Mouse (Mus musculus) CH12.LX (cell line): Measurements from ENCODE around the gene Myh6. TPM values are rescaled to one million over a fixed set of nuclear protein-coding genes. Genes with fewer than 3 reads are reported as not detected.

ENCODE experiments used
- DNase-seq: peaks from one replicate; pipeline ENCODE4 v3.0.0-alpha.2; 2013; ENCODE audit errors: extremely low read depth
- H3K27ac ChIP-seq: 2 replicates; pipeline ENCODE4 v1.5.1; 2012; ENCODE audit warnings: low read depth, mild to moderate bottlenecking, control low read depth, moderate library complexity; ENCODE audit not compliant: insufficient read depth
- H3K27me3 ChIP-seq: replicated peaks from 2 replicates; pipeline ENCODE3; 2012; ENCODE audit warnings: inconsistent platforms
- H3K36me3 ChIP-seq, 2 experiments: replicated peaks in 1 of 2; 2 replicates each; pipeline versions ENCODE3 to v1.6.1; 2012; ENCODE audit warnings: inconsistent platforms in 1 of 2, low read length in 1 of 2, mild to moderate bottlenecking in 1 of 2, mixed read lengths in 1 of 2, moderate library complexity in 1 of 2; ENCODE audit not compliant: control insufficient read depth in 1 of 2, insufficient read depth in 1 of 2
- H3K4me1 ChIP-seq, 2 experiments: 2 replicates each; pipeline ENCODE4 v1.6.1; 2012; ENCODE audit warnings: inconsistent platforms in 1 of 2, moderate library complexity in 1 of 2; ENCODE audit not compliant: insufficient read depth in 2 of 2, control insufficient read depth in 1 of 2
- H3K4me2 ChIP-seq: 2 replicates; pipeline ENCODE4 v1.6.1; 2012; ENCODE audit warnings: low read depth, mild to moderate bottlenecking, control low read depth; ENCODE audit not compliant: poor library complexity, insufficient read depth, severe bottlenecking
- H3K4me3 ChIP-seq, 3 experiments: fragments of 150-350 bp in 1 of 3; sonication (generic) in 1 of 3; replicated peaks in 1 of 3; 2 replicates each; pipeline versions ENCODE3 to v1.5.1; 2011 to 2012; ENCODE audit warnings: low read depth in 2 of 3, low read length in 2 of 3, mild to moderate bottlenecking in 2 of 3, moderate library complexity in 2 of 3, control low read depth in 1 of 3, improper control_type of control experiment in 1 of 3, inconsistent platforms in 1 of 3, mixed read lengths in 1 of 3; ENCODE audit not compliant: poor library complexity in 1 of 3
- H3K79me2 ChIP-seq: replicated peaks from 2 replicates; pipeline ENCODE4 v1.6.1; 2012; ENCODE audit warnings: mild to moderate bottlenecking, moderate library complexity; ENCODE audit not compliant: control insufficient read depth, poor library complexity, insufficient read depth, severe bottlenecking; ENCODE audit errors: extremely low read depth
- H3K9ac ChIP-seq: 2 replicates; pipeline ENCODE4 v1.6.1; 2012; ENCODE audit warnings: low read depth, mild to moderate bottlenecking, control low read depth, moderate library complexity; ENCODE audit not compliant: insufficient read depth
- H3K9me3 ChIP-seq: replicated peaks from 2 replicates; pipeline ENCODE3; 2012; ENCODE audit warnings: low read length, inconsistent platforms, mixed read lengths
- BHLHE40 ChIP-seq: IDR thresholded peaks from 2 replicates; pipeline ENCODE4 v1.6.1; 2011; ENCODE audit warnings: mild to moderate bottlenecking, low read depth, low read length, improper control_type of control experiment
- CHD1 ChIP-seq: IDR thresholded peaks from 2 replicates; pipeline ENCODE4 v1.6.1; 2012; ENCODE audit warnings: low read depth, low read length, improper control_type of control experiment, inconsistent platforms
- CHD2 ChIP-seq: IDR thresholded peaks from 2 replicates; pipeline ENCODE4 v1.6.1; 2011; ENCODE audit warnings: low read length, improper control_type of control experiment
- CTCF ChIP-seq, 2 experiments: IDR thresholded peaks in 1 of 2; conservative IDR thresholded peaks in 1 of 2; 2 replicates each; pipeline ENCODE4 v1.5.1; 2011 to 2012; ENCODE audit warnings: low read depth in 2 of 2, low read length in 2 of 2, improper control_type of control experiment in 1 of 2, inconsistent platforms in 1 of 2, mild to moderate bottlenecking in 1 of 2, moderate library complexity in 1 of 2
- EP300 ChIP-seq: IDR thresholded peaks from 2 replicates; pipeline ENCODE4 v1.6.1; 2011; ENCODE audit warnings: low read length, improper control_type of control experiment
- ETS1 ChIP-seq: conservative IDR thresholded peaks from 2 replicates; pipeline ENCODE4 v1.6.1; 2012; ENCODE audit warnings: low read depth, mild to moderate bottlenecking, inconsistent platforms, low read length, improper control_type of control experiment, moderate library complexity
- GABPA ChIP-seq: IDR thresholded peaks from 2 replicates; pipeline ENCODE4 v1.6.1; 2012; ENCODE audit warnings: low read depth, low read length, improper control_type of control experiment, inconsistent platforms; ENCODE audit not compliant: insufficient replicate concordance
- HCFC1 ChIP-seq: IDR thresholded peaks from 2 replicates; pipeline ENCODE4 v1.6.1; 2012; ENCODE audit warnings: low read depth, mild to moderate bottlenecking, inconsistent platforms, low read length, improper control_type of control experiment
- IRF4 ChIP-seq: IDR thresholded peaks from 2 replicates; pipeline ENCODE4 v1.6.1; 2014; ENCODE audit warnings: low read depth, mild to moderate bottlenecking, inconsistent platforms, low read length, improper control_type of control experiment
- JUN ChIP-seq: IDR thresholded peaks from 2 replicates; pipeline ENCODE4 v1.6.1; 2011; ENCODE audit warnings: low read depth, mild to moderate bottlenecking, low read length, improper control_type of control experiment, moderate library complexity; ENCODE audit not compliant: insufficient read depth
- JUND ChIP-seq: conservative IDR thresholded peaks from 2 replicates; pipeline ENCODE4 v1.6.1; 2011; ENCODE audit warnings: low read depth, low read length, improper control_type of control experiment
- MAFK ChIP-seq: IDR thresholded peaks from 2 replicates; pipeline ENCODE4 v1.6.1; 2011; ENCODE audit warnings: low read length, improper control_type of control experiment; ENCODE audit not compliant: insufficient replicate concordance
- MAX ChIP-seq: IDR thresholded peaks from 2 replicates; pipeline ENCODE4 v1.6.1; 2011; ENCODE audit warnings: low read length, improper control_type of control experiment
- MEF2A ChIP-seq: IDR thresholded peaks from 2 replicates; pipeline ENCODE4 v1.6.1; 2014; ENCODE audit warnings: low read depth, mild to moderate bottlenecking, inconsistent platforms, low read length, improper control_type of control experiment, borderline replicate concordance
- NELFE ChIP-seq: IDR thresholded peaks from 2 replicates; pipeline ENCODE4 v1.6.1; 2011; ENCODE audit warnings: low read depth, low read length, improper control_type of control experiment
- PAX5 ChIP-seq: IDR thresholded peaks from 2 replicates; pipeline ENCODE4 v1.6.1; 2012; ENCODE audit warnings: low read length, inconsistent platforms, mixed read lengths
- POLR2A ChIP-seq: IDR thresholded peaks from 2 replicates; pipeline ENCODE4 v1.6.1; 2011; ENCODE audit warnings: low read depth, mild to moderate bottlenecking, improper control_type of control experiment, low read length
- RAD21 ChIP-seq: IDR thresholded peaks from 2 replicates; pipeline ENCODE4 v1.6.1; 2011; ENCODE audit warnings: low read depth, mild to moderate bottlenecking, low read length, improper control_type of control experiment, moderate library complexity
- SMC3 ChIP-seq: IDR thresholded peaks from 2 replicates; pipeline ENCODE4 v1.6.1; 2011; ENCODE audit warnings: low read depth, low read length, improper control_type of control experiment
- TBP ChIP-seq: conservative IDR thresholded peaks from 2 replicates; pipeline ENCODE4 v1.6.1; 2011; ENCODE audit warnings: low read depth, low read length, improper control_type of control experiment
- TCF12 ChIP-seq: IDR thresholded peaks from 2 replicates; pipeline ENCODE4 v1.6.1; 2014; ENCODE audit warnings: low read depth, mild to moderate bottlenecking, inconsistent platforms, low read length, improper control_type of control experiment
- UBTF ChIP-seq: IDR thresholded peaks from 2 replicates; pipeline ENCODE4 v1.6.1; 2012; ENCODE audit warnings: low read depth, mild to moderate bottlenecking, inconsistent platforms, low read length, improper control_type of control experiment, moderate library complexity
- USF1 ChIP-seq: IDR thresholded peaks from 2 replicates; pipeline ENCODE4 v1.6.1; 2014; ENCODE audit warnings: low read depth, mild to moderate bottlenecking, inconsistent platforms, low read length, improper control_type of control experiment
- USF2 ChIP-seq: conservative IDR thresholded peaks from 2 replicates; pipeline ENCODE4 v1.6.1; 2011; ENCODE audit warnings: low read depth, low read length, improper control_type of control experiment
- ZC3H11A ChIP-seq: IDR thresholded peaks from 2 replicates; pipeline ENCODE4 v1.6.1; 2012; ENCODE audit warnings: low read depth, mild to moderate bottlenecking, inconsistent platforms, low read length, improper control_type of control experiment
- ZKSCAN1 ChIP-seq: IDR thresholded peaks from 2 replicates; pipeline ENCODE4 v1.6.1; 2012; ENCODE audit warnings: low read depth, inconsistent platforms, low read length, improper control_type of control experiment, borderline replicate concordance
- ZMIZ1 ChIP-seq: IDR thresholded peaks from 2 replicates; pipeline ENCODE4 v1.6.1; 2012; ENCODE audit warnings: low read depth, mild to moderate bottlenecking, inconsistent platforms, low read length, improper control_type of control experiment
- dilution Hi-C: fragments of 300-500 bp; cut with MboI; formaldehyde crosslinking; loops from 2 replicates; pipeline ENCODE4 v1.14.3; 2020; ENCODE audit warnings: low sequenced_read_pairs; ENCODE audit not compliant: extremely low pct_unique_long_range_greater_than_20kb, extremely low pct_ligation_motif_present
- in situ Hi-C: fragments of 300-500 bp; cut with MboI; formaldehyde crosslinking; loops from 3 replicates; pipeline ENCODE4 v1.14.3; 2019; ENCODE audit warnings: low sequenced_read_pairs, low pct_ligation_motif_present, low pct_unique_long_range_greater_than_20kb, mixed read lengths
- polyA plus RNA-seq: library from polyadenylated mRNA; unstranded; fragments of >175 nt; gene quantifications from 2 replicates; pipeline ENCODE4 v1.2.1, GENCODE M21; 2012; ENCODE audit warnings: low read depth; ENCODE audit not compliant: insufficient read length
- total RNA-seq, 2 experiments: library from RNA; depleted of rRNA; stranded (reverse); fragments of 300-350 nt in 1 of 2; fragments of >200 nt in 1 of 2; gene quantifications; 2 replicates each; pipeline ENCODE4 v1.2.3; 2012 to 2014

Myh6 gene
- total and polyA plus RNA-seq, 3 experiments = 0.04 to 1.5 (median 0.98) TPM

DNA sequence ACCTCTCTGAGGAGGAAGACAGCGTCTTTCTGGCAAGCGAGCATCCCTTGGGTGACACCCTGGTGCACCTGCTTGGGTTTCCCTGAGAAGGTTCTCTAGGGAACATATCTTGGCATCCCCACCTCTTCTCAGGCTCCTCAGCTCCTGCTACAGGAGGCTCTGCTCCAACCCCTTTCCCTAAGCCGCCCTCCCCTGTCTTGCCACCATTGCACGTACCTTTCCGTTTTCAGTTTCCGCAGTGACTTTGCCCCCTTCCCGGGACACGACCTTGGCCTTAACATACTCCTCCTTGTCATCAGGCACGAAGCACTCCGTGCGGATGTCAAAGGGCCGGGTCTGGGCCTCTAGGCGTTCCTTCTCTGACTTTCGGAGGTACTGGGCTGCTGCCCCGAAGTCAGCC is 1.7 kb downstream of the Myh6 start:
- H3K4me2 ChIP-seq = no peak overlapping the region
- dilution Hi-C loops = no loop called here

DNA sequence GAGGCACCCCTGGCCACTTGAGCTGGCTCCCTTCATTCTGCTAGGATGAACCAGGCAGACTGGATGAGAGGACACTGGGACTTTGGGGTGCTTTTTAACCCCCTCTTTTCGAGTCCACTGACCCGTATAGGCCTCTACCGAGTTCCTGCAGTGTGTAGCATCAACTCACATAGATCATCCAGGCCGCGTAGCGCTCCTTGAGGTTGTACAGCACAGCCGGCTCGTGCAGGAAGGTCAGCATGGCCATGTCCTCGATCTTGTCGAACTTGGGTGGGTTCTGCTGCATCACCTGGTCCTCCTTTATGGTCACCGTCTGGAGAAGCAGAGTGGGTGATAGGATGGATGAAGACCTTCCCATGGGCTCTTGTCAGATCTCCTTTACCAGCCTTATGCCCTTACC is 3.0 kb downstream of the Myh6 start:
- H3K4me2 ChIP-seq = no peak overlapping the region
- H3K27me3 ChIP-seq = peaks cover 63% of the 10 kb centered on the region
- DNase-seq = no peak
- in situ Hi-C loops (loop anchor here (5.0 kb wide), 1 partner anchor 34 kb away; no protein-coding TSS in a partner anchor), dilution Hi-C loops (no loop called here)
- H3K9ac ChIP-seq = no peak overlapping the region
- H3K9me3 ChIP-seq = peaks cover 2% of the 10 kb centered on the region
- H3K4me3 ChIP-seq = no peak overlapping the region
- H3K4me1 ChIP-seq = peaks cover 9 to 31% of the 10 kb centered on the region in 2 experiments
- no peak for TF ChIP-seq EP300
- no peak for TF ChIP-seq CTCF (conservative IDR thresholded peaks at IDR 0.05 in 1 of 2, IDR thresholded peaks at IDR 0.05 in 1 of 2; ENCODE audit: low read depth in 2 of 2, low read length in 2 of 2)
- no peak for TF ChIP-seq MAX
- no peak for TF ChIP-seq SMC3
- TF ChIP-seq NELFE = no peak
- TF ChIP-seq GABPA = no peak
- TF ChIP-seq PAX5 = no peak
- TF ChIP-seq POLR2A = no peak
- TF ChIP-seq USF2 = no peak
- no peak for TF ChIP-seq MAFK
- no peak for TF ChIP-seq USF1
- TF ChIP-seq UBTF = no peak
- no peak for TF ChIP-seq ZC3H11A
- no peak for TF ChIP-seq ZMIZ1
- no peak for TF ChIP-seq TBP
- TF ChIP-seq CHD1 = no peak
- no peak for TF ChIP-seq JUND
- no peak for TF ChIP-seq HCFC1
- TF ChIP-seq ZKSCAN1 = no peak
- H3K36me3 ChIP-seq = no peaks in the 10 kb centered on the region
- no peaks in the 10 kb centered on the region for H3K79me2 ChIP-seq
- H3K27ac ChIP-seq = no peak overlapping the region

More for the DNA sequence above, 1.7 kb downstream of the Myh6 start:
- H3K9me3 ChIP-seq = peaks cover 2% of the 10 kb centered on the region
- H3K4me1 ChIP-seq = peaks cover 9 to 20% of the 10 kb centered on the region in 2 experiments
- no peak overlapping the region for H3K9ac ChIP-seq
- no peak overlapping the region for H3K4me3 ChIP-seq
- H3K36me3 ChIP-seq = no peaks in the 10 kb centered on the region
- H3K27me3 ChIP-seq = peaks cover 71% of the 10 kb centered on the region
- no peak for DNase-seq
- in situ Hi-C loops = no loop called here
- H3K79me2 ChIP-seq = no peaks in the 10 kb centered on the region
- H3K27ac ChIP-seq = no peak overlapping the region
- TF ChIP-seq GABPA = no peak
- TF ChIP-seq IRF4 = no peak
- no peak for TF ChIP-seq ZC3H11A
- no peak for TF ChIP-seq TBP
- TF ChIP-seq EP300 = no peak
- no peak for TF ChIP-seq ETS1
- no peak for TF ChIP-seq HCFC1
- no peak for TF ChIP-seq TCF12
- TF ChIP-seq NELFE = no peak
- TF ChIP-seq CHD2 = no peak
- no peak for TF ChIP-seq BHLHE40
- no peak for TF ChIP-seq ZKSCAN1
- TF ChIP-seq RAD21 = no peak
- TF ChIP-seq JUN = no peak
- TF ChIP-seq MEF2A = no peak
- TF ChIP-seq, all 38 proteins: peak for 0
